Mouse (Mus musculus): Measurements from ENCODE around the gene Naa40.

- no peak for TF ChIP-seq CTCF (IDR thresholded peaks at IDR 0.05; ENCODE audit: control insufficient read depth, insufficient read depth, insufficient read length)
- TF ChIP-seq USF1 (IDR thresholded peaks at IDR 0.05; ENCODE audit: low read depth) = no peak
- no peak for TF ChIP-seq MYOD1 (IDR thresholded peaks at IDR 0.05; ENCODE audit: control insufficient read depth, insufficient read length, low read depth)
- no peak for TF ChIP-seq MAX (IDR thresholded peaks at IDR 0.05)
- TF ChIP-seq CEBPB (IDR thresholded peaks at IDR 0.05; ENCODE audit: low read depth) = no peak
- no peak for TF ChIP-seq MYOG (IDR thresholded peaks at IDR 0.05; ENCODE audit: control insufficient read depth, extremely low read depth, insufficient read length)
- no peak for TF ChIP-seq FOSL1 (IDR thresholded peaks at IDR 0.05; ENCODE audit: insufficient read depth, low read length, poor library complexity, severe bottlenecking)
Observed at GRCm38 (mm10) chr19:7274326-7274990, 33.5 kb upstream of the Naa40 start.

Measured in C2C12 (cell line).